Mouse (Mus musculus): ENCODE measurements at regions not wholly inside any gene's neighbourhood (a gene's known extent, or its start where the extent isn't known, plus 50 kb on each side); places are given as distances from the start of the nearest gene placed in this dataset.

- H3K4me3 ChIP-seq (ENCODE audit: low read length) = no peak overlapping the region
- H3K9me3 ChIP-seq (ENCODE audit: control insufficient read depth, low read length) = no peaks in the 10 kb centered on the region
- no peaks in the 10 kb centered on the region for H3K36me3 ChIP-seq (ENCODE audit: control insufficient read depth, insufficient read depth, low read length)
- no peak for ATAC-seq (ENCODE audit: low FRiP score, low TSS enrichment)
- H3K9ac ChIP-seq (ENCODE audit: low read depth, low read length) = no peak overlapping the region
- no peak overlapping the region for H3K4me2 ChIP-seq (replicated peaks; ENCODE audit: low read depth, low read length)
- no peaks in the 10 kb centered on the region for H3K27me3 ChIP-seq (ENCODE audit: control insufficient read depth, insufficient read depth, low read length)
- 55% methylated on average over 1 of the region's 1 CpGs for WGBS
- H3K4me1 ChIP-seq (ENCODE audit: control insufficient read depth, insufficient read depth, low read length) = peaks cover 11% of the 10 kb centered on the region
- H3K27ac ChIP-seq (ENCODE audit: low read depth, low read length) = no peak overlapping the region
These were observed 106.3 kb downstream of the 2410131K14Rik start for GRCm38 (mm10) chr5:118351301-118351700.

GRCm38 (mm10) chr5:118352142-118352541 is 107.1 kb downstream of the 2410131K14Rik start:
- no peak overlapping the region for H3K4me3 ChIP-seq (ENCODE audit: low read length)
- H3K27ac ChIP-seq (ENCODE audit: low read depth, low read length) = no peak overlapping the region
- H3K9ac ChIP-seq (ENCODE audit: low read depth, low read length) = no peak overlapping the region
- no peak overlapping the region for H3K4me2 ChIP-seq (replicated peaks; ENCODE audit: low read depth, low read length)
- no peaks in the 10 kb centered on the region for H3K36me3 ChIP-seq (ENCODE audit: control insufficient read depth, insufficient read depth, low read length)
- 91% methylated on average over 4 of the region's 4 CpGs for WGBS
- no peaks in the 10 kb centered on the region for H3K9me3 ChIP-seq (ENCODE audit: control insufficient read depth, low read length)
- H3K4me1 ChIP-seq (ENCODE audit: control insufficient read depth, insufficient read depth, low read length) = peaks cover 11% of the 10 kb centered on the region
- H3K27me3 ChIP-seq (ENCODE audit: control insufficient read depth, insufficient read depth, low read length) = no peaks in the 10 kb centered on the region
- ATAC-seq (ENCODE audit: low FRiP score, low TSS enrichment) = no peak

GRCm38 (mm10) chr5:118353061-118353460 is 108.0 kb downstream of the 2410131K14Rik start:
- Histone ChIP-seq H3K27ac (ENCODE audit: low read depth, low read length) (no peak overlapping the region), H3K9ac (ENCODE audit: low read depth, low read length) (no peak overlapping the region), H3K36me3 (ENCODE audit: control insufficient read depth, insufficient read depth, low read length) (no peaks in the 10 kb centered on the region), H3K4me1 (ENCODE audit: control insufficient read depth, insufficient read depth, low read length) (peaks cover 11% of the 10 kb centered on the region), H3K4me3 (ENCODE audit: low read length) (no peak overlapping the region), H3K27me3 (ENCODE audit: control insufficient read depth, insufficient read depth, low read length) (no peaks in the 10 kb centered on the region), H3K9me3 (ENCODE audit: control insufficient read depth, low read length) (no peaks in the 10 kb centered on the region), H3K4me2 (replicated peaks; ENCODE audit: low read depth, low read length) (no peak overlapping the region)
- WGBS = 39% methylated on average over 6 of the region's 6 CpGs
- no peak for ATAC-seq (ENCODE audit: low FRiP score, low TSS enrichment)

GRCm38 (mm10) chr5:118353689-118354088 is 108.7 kb downstream of the 2410131K14Rik start:
- H3K36me3 ChIP-seq (ENCODE audit: control insufficient read depth, insufficient read depth, low read length) = no peaks in the 10 kb centered on the region

GRCm38 (mm10) chr5:118354127-118354526 is 109.1 kb downstream of the 2410131K14Rik start:
- H3K4me2 ChIP-seq (replicated peaks; ENCODE audit: low read depth, low read length) = peak overlapping the region; percentile 5; the same call in 1 of the 2 replicates
- ATAC-seq (ENCODE audit: low FRiP score, low TSS enrichment) = no peak; the same call in 1 of the 2 replicates

More at GRCm38 (mm10) chr5:118353689-118354088, 108.7 kb downstream of the 2410131K14Rik start:
- Histone ChIP-seq H3K9ac (ENCODE audit: low read depth, low read length) (no peak overlapping the region), H3K27ac (ENCODE audit: low read depth, low read length) (no peak overlapping the region), H3K4me1 (ENCODE audit: control insufficient read depth, insufficient read depth, low read length) (peaks cover 11% of the 10 kb centered on the region), H3K4me2 (replicated peaks; ENCODE audit: low read depth, low read length) (peak overlapping the region; percentile 5; the same call in 1 of the 2 replicates), H3K9me3 (ENCODE audit: control insufficient read depth, low read length) (no peaks in the 10 kb centered on the region), H3K27me3 (ENCODE audit: control insufficient read depth, insufficient read depth, low read length) (no peaks in the 10 kb centered on the region), H3K4me3 (ENCODE audit: low read length) (no peak overlapping the region)
- ATAC-seq (ENCODE audit: low FRiP score, low TSS enrichment) = no peak
- WGBS = 28% methylated on average over 9 of the region's 9 CpGs

GRCm38 (mm10) chr5:118354871-118355270 is 109.8 kb downstream of the 2410131K14Rik start:
- no peak overlapping the region for H3K27ac ChIP-seq (ENCODE audit: low read depth, low read length)
- 44% methylated on average over 3 of the region's 3 CpGs for WGBS
- no peaks in the 10 kb centered on the region for H3K9me3 ChIP-seq (ENCODE audit: control insufficient read depth, low read length)
- no peak for ATAC-seq (ENCODE audit: low FRiP score, low TSS enrichment)
- no peaks in the 10 kb centered on the region for H3K36me3 ChIP-seq (ENCODE audit: control insufficient read depth, insufficient read depth, low read length)
- no peaks in the 10 kb centered on the region for H3K27me3 ChIP-seq (ENCODE audit: control insufficient read depth, insufficient read depth, low read length)
- peaks cover 11% of the 10 kb centered on the region for H3K4me1 ChIP-seq (ENCODE audit: control insufficient read depth, insufficient read depth, low read length)
- H3K9ac ChIP-seq (ENCODE audit: low read depth, low read length) = no peak overlapping the region
- no peak overlapping the region for H3K4me2 ChIP-seq (replicated peaks; ENCODE audit: low read depth, low read length)
- no peak overlapping the region for H3K4me3 ChIP-seq (ENCODE audit: low read length)

More at GRCm38 (mm10) chr5:118354127-118354526, 109.1 kb downstream of the 2410131K14Rik start:
- Histone ChIP-seq H3K27ac (ENCODE audit: low read depth, low read length) (no peak overlapping the region), H3K36me3 (ENCODE audit: control insufficient read depth, insufficient read depth, low read length) (no peaks in the 10 kb centered on the region), H3K27me3 (ENCODE audit: control insufficient read depth, insufficient read depth, low read length) (no peaks in the 10 kb centered on the region), H3K9me3 (ENCODE audit: control insufficient read depth, low read length) (no peaks in the 10 kb centered on the region), H3K9ac (ENCODE audit: low read depth, low read length) (no peak overlapping the region), H3K4me1 (ENCODE audit: control insufficient read depth, insufficient read depth, low read length) (peaks cover 11% of the 10 kb centered on the region), H3K4me3 (ENCODE audit: low read length) (no peak overlapping the region)
- WGBS = 29% methylated on average over 5 of the region's 5 CpGs

- peaks cover 11% of the 10 kb centered on the region for H3K4me1 ChIP-seq (ENCODE audit: control insufficient read depth, insufficient read depth, low read length)
- WGBS = 72% methylated on average over 5 of the region's 5 CpGs
- H3K4me3 ChIP-seq (ENCODE audit: low read length) = no peak overlapping the region
- no peaks in the 10 kb centered on the region for H3K36me3 ChIP-seq (ENCODE audit: control insufficient read depth, insufficient read depth, low read length)
- no peak for ATAC-seq (ENCODE audit: low FRiP score, low TSS enrichment)
- H3K9me3 ChIP-seq (ENCODE audit: control insufficient read depth, low read length) = no peaks in the 10 kb centered on the region
- H3K27me3 ChIP-seq (ENCODE audit: control insufficient read depth, insufficient read depth, low read length) = no peaks in the 10 kb centered on the region
- no peak overlapping the region for H3K27ac ChIP-seq (ENCODE audit: low read depth, low read length)
- H3K9ac ChIP-seq (ENCODE audit: low read depth, low read length) = no peak overlapping the region
- no peak overlapping the region for H3K4me2 ChIP-seq (replicated peaks; ENCODE audit: low read depth, low read length)
These were observed 110.3 kb downstream of the 2410131K14Rik start for GRCm38 (mm10) chr5:118355287-118355686.

- ATAC-seq (ENCODE audit: low FRiP score, low TSS enrichment) = no peak
- Histone ChIP-seq H3K4me3 (ENCODE audit: low read length) (no peak overlapping the region), H3K4me1 (ENCODE audit: control insufficient read depth, insufficient read depth, low read length) (peaks cover 11% of the 10 kb centered on the region), H3K9me3 (ENCODE audit: control insufficient read depth, low read length) (no peaks in the 10 kb centered on the region), H3K27ac (ENCODE audit: low read depth, low read length) (no peak overlapping the region), H3K4me2 (replicated peaks; ENCODE audit: low read depth, low read length) (no peak overlapping the region), H3K9ac (ENCODE audit: low read depth, low read length) (no peak overlapping the region), H3K27me3 (ENCODE audit: control insufficient read depth, insufficient read depth, low read length) (no peaks in the 10 kb centered on the region), H3K36me3 (ENCODE audit: control insufficient read depth, insufficient read depth, low read length) (no peaks in the 10 kb centered on the region)
- whole genome bisulfite sequencing = 52% methylated on average over 11 of the region's 11 CpGs
These were observed 110.8 kb downstream of the 2410131K14Rik start for GRCm38 (mm10) chr5:118355691-118356337.

GRCm38 (mm10) chr5:118359646-118360373 is 114.8 kb downstream of the 2410131K14Rik start:
- Histone ChIP-seq H3K4me3 (ENCODE audit: low read length) (no peak overlapping the region), H3K27ac (ENCODE audit: low read depth, low read length) (no peak overlapping the region), H3K9ac (ENCODE audit: low read depth, low read length) (no peak overlapping the region), H3K9me3 (ENCODE audit: control insufficient read depth, low read length) (no peaks in the 10 kb centered on the region), H3K36me3 (ENCODE audit: control insufficient read depth, insufficient read depth, low read length) (no peaks in the 10 kb centered on the region), H3K4me1 (ENCODE audit: control insufficient read depth, insufficient read depth, low read length) (peaks cover 4% of the 10 kb centered on the region; the same call in 1 of the 2 replicates), H3K27me3 (ENCODE audit: control insufficient read depth, insufficient read depth, low read length) (no peaks in the 10 kb centered on the region), H3K4me2 (replicated peaks; ENCODE audit: low read depth, low read length) (no peak overlapping the region)
- ATAC-seq (ENCODE audit: low FRiP score, low TSS enrichment) = no peak
- WGBS = 54% methylated on average over 13 of the region's 13 CpGs
